Mouse (Mus musculus) kidney, postnatal 10 days (tissue): ENCODE measurements at regions not wholly inside any gene's neighbourhood (a gene's known extent, or its start where the extent isn't known, plus 50 kb on each side); places are given as distances from the start of the nearest gene placed in this dataset.

ENCODE experiments used
- DNase-seq: peaks from one replicate; pipeline ENCODE4 v3.0.0; 2021; ENCODE audit warnings: mixed read lengths

DNA sequence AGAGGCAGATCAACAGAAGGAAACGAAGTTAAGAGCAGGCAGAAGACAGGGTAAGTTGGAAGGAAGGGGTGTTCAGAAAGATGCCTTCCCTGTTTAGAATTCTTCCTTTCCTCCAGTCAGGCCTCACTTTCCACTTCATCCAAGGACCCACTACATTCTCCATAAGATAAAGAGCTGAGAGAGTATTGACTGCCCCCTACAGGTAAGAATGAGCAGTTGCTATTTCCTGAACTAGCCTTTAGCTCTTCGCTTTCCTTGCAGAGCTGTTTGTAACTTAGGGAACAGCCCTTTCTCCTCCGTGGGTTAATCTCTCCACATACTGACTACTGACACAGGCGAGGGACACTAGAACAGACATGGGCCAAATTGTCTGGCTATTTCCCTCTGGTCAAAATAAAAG, 273.1 kb downstream of the Atp23 start:
- DNase-seq: no peak

DNA sequence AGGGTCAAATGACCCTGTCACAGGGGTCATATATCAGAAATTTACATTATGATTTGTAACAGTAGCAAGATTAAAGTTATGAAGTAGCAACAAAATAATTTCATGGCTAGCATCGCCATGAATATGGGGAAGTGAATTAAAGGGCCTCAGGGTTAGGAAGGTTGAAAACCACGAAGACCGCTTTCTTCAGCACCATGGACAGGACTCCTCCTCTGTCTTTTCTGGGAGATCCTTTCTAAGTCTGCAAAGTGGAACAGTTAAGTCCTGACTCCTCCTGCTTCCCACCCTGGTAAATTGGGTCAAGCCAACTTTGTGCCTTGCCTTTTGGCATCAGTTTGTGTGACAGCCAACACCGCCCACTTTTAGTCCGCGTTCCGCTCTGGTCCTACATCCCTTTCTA, 275.7 kb downstream of the Atp23 start:
- peak; percentile 73 for DNase-seq

- DNase-seq: no peak
These were observed 280.4 kb downstream of the Atp23 start for GRCm38 (mm10) chr10:126620802-126621201.

DNA sequence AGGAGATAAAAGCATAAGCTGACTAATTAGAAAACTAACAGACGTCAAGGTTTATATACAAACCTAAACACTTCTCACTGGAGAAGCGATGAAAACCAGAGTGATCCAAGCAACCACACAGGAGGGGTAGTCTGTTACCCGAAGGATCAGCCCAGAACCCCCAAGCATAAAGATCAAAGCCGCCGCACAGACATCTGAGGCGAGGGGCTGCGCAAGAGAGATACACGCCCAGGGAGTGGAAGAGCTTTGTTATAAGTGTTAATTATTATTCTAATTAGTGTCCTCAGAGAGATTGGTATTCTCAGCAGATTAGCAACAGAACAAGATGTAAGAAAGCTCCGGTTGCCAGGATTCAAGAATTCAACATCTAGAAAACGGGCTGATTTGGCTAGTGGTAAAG, 281.2 kb downstream of the Atp23 start:
- no peak for DNase-seq

DNA sequence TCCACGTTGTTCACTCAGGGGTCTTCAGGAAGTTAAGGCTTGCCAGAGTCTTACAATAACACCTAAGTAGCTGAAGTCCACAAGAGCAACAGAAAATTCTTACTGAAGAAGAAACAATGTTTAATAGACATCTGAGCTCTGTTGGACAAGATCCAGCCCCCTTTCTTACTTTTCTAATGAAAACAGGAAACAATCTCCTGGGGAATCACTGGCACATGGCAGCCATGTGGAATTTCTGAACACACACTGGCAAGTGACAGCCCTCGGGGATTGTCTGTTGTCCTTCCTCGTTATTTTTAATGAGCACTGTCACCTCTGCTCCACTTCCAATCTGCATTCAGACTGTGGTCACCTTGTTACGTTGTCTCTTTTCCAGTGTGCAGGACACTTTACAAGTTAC, 288.9 kb downstream of the Atp23 start:
- no peak for DNase-seq

GRCm38 (mm10) chr10:126610506-126610905, 290.6 kb downstream of the Atp23 start:
- DNase-seq: no peak

- no peak for DNase-seq
These were observed 301.5 kb downstream of the Atp23 start for GRCm38 (mm10) chr10:126599686-126600085.

DNA sequence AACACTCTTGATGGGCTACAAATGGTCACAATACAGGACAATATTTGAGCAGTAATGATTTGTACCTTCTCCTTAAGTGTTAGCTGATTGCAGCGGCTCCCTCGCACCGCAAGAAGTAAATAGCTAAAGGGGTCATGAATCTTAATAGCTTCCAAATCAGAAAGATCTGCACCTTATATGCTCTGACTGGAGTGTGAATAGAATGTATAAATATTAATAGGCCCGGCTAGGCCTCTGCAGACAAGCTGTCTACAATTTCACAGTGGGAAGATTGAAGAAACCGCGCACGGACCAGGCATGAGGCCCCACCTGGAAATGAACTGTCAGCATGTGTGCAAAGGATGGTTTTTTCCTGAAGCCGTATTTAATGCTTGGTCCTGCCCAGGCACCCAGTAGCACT, 333.0 kb downstream of the Atp23 start:
- no peak for DNase-seq

DNA sequence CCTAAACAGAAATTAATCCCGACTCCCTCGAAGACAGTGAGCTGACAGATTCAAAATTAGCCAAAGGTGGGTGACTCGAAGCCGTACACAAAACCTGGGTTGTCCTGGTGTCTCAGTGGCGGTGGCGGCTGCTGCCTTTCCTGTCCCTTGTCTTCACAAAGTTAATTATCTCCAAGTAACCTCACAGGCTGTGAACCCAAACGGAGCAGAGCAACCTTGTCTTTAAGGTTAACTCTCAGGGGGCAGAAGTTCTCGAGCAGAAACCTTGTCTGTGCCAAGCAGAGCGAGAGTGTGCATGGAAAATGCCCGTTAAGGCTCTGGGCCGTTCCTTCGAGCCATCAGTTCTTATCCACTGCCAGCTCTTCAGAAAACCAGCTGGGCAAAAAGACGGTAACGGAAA, 335.8 kb downstream of the Atp23 start:
- peak; percentile 6 for DNase-seq

GRCm38 (mm10) chr10:126555080-126555479, 346.1 kb downstream of the Atp23 start:
- no peak for DNase-seq

GRCm38 (mm10) chr10:126531950-126532349, 369.2 kb downstream of the Atp23 start:
- no peak for DNase-seq

DNA sequence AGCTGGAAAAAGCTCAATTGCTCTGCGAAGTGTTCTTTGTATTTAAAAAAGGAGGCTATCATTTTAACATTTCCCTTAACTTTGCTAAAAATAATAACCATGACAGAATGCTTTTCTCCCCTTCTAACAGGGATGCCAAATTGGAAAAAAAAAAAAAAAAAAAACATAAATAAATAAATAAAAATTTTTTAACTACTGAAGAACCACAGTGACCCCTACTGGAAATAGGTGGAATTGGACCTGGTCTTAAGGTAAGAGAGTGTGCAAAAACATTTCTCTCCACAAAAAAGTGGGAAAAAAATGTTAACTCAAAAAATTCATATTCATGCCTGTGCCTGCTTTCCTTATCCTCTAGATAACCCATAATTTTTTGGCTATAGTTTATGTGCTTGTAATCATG, 369.8 kb downstream of the Atp23 start:
- peak; percentile 65 for DNase-seq

DNA sequence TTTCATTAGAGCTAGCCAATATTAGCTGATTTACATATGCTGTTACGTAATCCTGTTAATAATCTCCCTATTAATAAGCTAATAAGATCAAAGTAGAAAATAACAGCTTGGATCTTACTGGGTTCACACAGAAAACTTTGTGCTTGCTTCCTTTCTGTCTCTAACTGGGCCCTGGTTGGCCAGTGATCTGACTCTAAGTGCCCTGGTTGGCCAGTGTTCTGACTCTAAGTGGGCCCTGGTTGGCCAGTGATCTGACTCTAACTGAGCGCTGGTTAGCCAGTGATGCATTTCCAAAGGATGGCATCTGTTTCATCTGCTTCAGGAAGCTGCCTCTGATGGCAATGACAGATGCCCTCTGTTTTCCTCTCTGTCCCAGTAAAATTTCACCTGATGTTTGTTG, 372.4 kb downstream of the Atp23 start:
- no peak for DNase-seq

DNA sequence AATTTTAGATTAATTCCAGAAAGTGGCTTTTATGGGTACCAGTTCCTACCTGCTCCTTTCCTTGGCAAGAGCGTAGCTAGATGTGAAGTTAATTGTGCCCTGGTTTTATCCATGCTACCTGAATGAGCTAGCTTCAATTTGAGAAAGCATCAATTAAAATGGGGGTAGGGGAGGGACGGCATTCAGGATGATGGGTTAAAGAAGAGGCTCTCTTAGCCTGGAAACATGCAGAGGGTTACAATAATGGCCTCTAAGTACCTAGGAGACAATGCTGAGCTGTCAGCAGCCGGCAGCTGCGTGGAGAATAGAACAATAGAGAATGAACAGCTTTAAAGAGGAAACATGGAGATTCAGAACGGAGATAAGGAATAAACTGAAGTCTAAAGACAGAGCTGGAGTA, 375.0 kb downstream of the Atp23 start:
- no peak for DNase-seq

DNA sequence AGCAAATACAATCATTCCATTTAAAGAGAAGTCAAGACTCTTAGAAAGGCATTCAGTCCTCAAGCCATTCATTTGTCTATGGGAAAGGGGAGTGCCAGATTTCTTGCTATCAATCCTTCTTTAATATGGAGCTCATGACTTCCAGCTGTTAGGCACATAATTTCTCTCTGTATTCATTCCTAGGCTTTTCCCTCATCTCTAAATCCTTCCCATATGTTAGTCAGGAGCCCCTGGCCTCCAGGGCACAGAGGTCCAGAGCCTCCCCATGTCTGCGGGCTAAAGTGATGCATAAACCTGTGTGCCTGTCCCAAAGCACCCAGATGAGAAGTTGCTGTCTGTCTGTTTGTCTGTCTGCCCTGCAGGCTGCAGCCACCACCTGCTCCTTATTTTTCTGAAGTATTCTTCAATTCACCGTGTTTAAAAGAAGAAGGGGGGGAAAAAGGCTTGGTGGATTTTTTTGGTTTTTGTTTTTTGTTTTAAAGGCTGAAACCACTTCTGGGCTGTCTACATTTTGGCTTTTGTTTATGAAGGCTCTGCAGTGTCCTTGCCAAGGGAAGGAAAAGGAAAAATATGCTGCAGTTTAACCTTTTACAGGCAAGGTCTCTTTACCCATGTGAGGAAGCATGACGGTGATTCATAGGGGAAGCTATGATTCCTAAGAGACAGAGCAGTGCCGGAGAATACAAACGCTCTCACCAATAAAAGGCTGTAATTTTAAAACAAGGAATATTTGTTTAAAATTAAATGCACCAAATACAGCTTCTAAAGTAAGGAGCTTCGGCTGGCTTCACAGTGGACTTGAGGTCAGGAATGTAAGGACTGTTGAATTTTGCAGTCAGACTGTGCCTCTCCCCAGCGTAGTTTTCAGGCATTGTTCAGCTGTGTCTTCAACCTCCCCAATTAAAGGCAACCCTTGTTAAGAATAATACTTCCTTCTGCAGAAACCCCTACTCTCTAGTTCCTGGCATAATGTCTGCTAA, 379.0 kb downstream of the Atp23 start:
- DNase-seq: no peak

- DNase-seq: peak; percentile 9
These were observed 380.2 kb downstream of the Atp23 start for GRCm38 (mm10) chr10:126520973-126521372.

GRCm38 (mm10) chr10:126513185-126513584, 388.0 kb downstream of the Atp23 start:
- DNase-seq: peak; percentile 13

GRCm38 (mm10) chr10:126511511-126511910, 389.6 kb downstream of the Atp23 start:
- DNase-seq: peak; percentile 93

DNA sequence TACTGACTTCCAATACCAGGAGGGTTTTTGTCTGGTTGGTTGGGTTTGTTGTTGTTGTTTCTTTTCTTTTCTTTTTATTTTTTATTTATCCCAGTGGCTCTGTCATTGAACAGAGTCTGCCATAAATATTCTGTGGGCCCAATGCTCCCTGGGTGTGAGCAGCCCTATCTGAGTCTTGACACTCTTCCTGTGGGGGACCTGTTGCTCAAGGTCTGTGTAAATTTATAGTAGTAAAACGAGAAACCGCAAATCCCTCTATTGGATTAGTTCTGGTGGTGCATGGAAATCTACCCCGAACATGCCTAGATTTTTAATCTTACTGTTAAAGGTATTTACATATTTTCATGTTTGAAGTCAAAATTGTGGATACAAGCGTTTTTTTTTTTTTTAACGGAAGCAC, 395.2 kb downstream of the Atp23 start:
- no peak for DNase-seq

DNA sequence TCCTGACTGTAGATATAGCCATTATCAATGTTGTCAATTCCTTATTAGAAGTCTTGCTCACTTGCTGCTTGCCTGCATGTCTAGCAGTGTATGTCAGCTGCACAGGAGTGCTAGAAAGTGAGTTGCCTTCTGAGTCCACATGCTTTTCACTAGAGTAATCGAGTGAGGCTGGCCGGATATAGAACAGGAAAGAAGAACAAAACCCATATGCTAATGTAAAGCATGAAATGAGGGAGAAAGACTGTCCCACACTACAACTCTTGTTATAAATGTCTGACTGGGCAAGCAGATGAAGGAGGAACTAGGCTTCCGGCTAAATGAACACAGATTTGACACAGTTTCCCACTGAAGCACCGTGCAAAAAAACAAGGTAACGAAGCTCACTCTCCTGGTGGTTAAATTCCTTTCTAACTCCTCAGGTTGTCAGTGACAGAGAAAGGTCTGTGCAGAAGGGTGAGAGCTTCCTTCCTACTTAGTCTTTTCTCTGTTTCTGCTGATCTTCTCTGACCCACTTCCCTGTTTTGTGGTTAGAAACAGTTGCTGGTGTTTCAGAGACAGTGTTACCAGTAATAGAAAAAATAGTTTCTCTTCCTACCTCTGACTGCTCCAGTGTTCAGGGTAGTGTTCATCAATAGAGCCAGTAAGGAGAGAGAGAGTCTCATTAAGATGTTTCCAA, 399.0 kb downstream of the Atp23 start:
- no peak for DNase-seq

DNA sequence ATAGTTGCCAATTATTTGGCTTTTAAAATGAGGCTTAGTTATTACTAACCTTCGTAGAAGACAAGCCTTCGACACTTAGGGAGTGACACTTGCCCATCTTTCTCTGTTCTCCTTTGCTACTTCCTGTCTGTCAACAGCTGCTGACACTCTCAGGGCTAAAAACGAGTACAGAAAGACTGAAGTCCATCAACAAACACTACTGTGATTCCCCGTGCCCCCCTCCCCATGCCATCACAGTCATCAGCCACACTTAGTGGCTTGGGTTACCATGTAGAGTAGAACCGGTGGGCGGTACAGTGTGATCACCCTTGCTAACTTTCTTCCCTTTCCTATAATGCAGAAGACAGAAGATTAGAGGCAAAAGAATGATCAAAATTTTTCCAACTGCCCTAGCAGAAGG, 402.4 kb downstream of the Atp23 start:
- no peak for DNase-seq

DNA sequence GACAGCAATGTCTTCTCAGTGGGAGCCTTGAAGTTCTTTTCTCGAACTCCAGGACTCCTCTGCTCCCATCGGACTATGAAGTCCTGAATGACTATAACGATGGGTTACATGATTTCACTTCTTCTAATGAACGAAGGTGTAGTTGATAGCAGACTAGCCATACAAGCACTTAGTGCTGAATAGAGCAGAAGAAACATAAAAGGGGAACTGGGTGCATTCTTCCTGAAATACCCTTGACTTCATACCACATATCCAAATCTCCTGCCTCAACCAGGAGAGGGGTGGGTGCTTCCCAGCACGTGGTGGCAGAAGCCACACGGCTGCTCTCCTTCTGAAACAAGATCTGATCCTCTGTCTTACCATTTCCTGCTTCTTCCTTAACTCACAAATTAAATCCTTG, 407.4 kb downstream of the Atp23 start:
- no peak for DNase-seq

DNA sequence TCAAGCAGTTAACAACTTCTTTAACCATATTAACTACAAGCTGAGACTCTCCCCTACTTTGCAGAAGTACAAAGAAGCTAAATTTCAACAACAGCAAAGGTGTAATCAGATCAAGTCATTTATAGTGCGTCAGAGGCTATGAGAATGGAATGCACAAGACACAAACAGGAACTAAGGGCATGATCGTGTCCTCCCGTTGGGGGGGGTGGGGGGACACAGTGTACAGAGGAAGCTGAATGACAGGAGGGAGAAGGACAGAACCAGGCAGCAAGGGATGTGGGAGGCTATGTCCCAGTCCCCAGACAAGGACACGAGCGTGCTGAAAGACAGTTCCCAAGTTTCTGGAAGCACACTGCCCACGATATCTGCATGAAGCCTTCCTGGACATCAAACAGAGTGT, 408.9 kb downstream of the Atp23 start:
- DNase-seq: no peak

DNA sequence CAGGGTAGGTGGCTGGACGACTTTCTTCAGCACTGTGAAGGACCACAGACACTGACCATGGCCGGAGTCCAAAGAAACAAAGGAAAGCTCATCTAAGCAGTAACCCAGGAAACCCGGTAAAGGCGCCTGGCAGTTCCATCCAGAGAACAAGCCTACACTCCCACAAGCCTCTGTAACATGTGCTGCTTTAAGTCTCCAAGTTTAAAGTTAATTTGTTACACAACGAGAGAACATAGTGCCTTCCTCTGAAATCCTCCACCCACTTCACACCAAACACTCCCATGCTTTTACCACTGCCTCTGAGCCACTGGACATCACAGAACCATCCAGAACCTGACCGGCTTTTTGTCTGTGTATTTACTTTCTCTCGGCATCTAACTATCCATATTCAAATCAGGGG, 416.0 kb downstream of the Atp23 start:
- no peak for DNase-seq
